Mouse (Mus musculus) right cerebral cortex, postnatal 4 days (tissue): ENCODE data around the gene Spdef.

Source experiments
- DNase-seq: peaks from one replicate; pipeline ENCODE4 v3.0.0-alpha.2; 2022

The Spdef gene

DNA sequence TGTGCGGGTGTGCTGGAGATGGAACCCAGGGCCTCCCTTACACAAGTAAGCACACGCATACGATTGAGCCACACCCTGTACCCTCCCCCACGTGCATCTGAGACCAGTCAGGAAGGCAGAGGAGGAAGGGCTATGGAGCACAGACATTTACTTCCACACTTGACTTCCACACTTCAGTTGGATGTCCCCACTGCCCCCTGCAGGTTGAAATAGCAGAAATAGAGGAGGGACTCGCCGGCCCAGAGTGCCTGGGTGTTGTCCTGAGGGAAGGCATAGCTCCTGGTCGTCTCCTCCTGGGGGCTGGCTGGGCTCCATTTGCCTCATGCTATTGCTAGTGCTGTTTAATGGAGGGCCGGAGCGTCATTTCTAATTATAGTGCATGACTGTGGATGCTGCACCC lies 53.3 kb downstream of the Spdef start:
- DNase-seq, result no peak

DNA sequence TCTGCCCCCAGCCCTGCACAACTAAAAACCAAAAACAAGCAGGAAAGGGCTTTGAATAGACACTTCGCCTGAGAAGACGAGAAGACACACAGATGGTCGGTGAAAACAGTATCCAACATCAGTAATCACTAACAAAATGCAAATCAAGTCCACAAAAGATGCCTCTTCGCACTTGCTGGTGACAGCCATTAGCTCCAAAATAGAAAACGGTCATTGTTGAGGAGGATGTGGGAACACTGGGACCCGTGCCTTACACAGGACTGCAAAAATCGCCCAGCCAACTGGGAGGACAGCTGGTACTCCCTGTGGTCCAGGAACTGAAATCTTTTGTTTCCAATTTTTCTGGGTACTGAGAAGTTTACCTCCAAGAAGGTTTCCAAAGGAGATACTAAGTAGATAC lies 54.8 kb downstream of the Spdef start:
- no peak for DNase-seq

DNA sequence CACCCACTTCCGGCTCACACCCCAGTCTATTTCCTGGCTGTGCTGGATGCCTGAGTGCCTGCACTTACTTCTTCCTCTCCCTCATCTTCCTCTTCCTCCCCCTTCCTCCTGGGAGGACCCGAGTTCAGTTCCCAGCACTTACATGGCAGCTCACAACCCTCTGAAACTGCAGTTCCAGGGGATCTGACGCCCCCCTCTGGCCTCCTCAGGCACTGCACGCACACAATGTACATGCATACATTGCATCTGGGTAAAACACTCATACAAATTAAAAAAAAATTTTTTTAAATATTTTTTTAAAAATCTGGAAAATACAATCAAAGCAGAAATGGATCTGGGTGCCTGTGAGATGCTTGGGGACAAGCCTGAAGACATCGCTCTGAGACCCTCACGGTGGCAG lies 57.0 kb downstream of the Spdef start:
- DNase-seq, result no peak
